Mouse (Mus musculus) brain, embryonic 14.5 days (tissue): ENCODE results near the gene Ncs1. TPM values are rescaled to one million over a fixed set of nuclear protein-coding genes. Genes with fewer than 3 reads are reported as not detected.
A peak's percentile ranks its signal among the peaks of the same experiment; 100 is the strongest.

Experiments used
- DNase-seq: peaks from one replicate; pipeline ENCODE4 v3.0.0-alpha.2; 2011; ENCODE audit warnings: low read depth
- CTCF ChIP-seq: fragments of 200-500 bp; IDR thresholded peaks from 2 replicates; pipeline ENCODE4 v1.5.1; 2012; ENCODE audit warnings: inconsistent platforms, mild to moderate bottlenecking, moderate library complexity, borderline replicate concordance; ENCODE audit not compliant: insufficient read depth, insufficient read length; ENCODE audit errors: extremely low read depth
- POLR2A ChIP-seq: fragments of 200-500 bp; IDR thresholded peaks from 2 replicates; pipeline ENCODE4 v1.6.1; 2012; ENCODE audit warnings: mild to moderate bottlenecking, inconsistent platforms, borderline replicate concordance; ENCODE audit not compliant: poor library complexity, insufficient read depth, insufficient read length, severe bottlenecking; ENCODE audit errors: extremely low read depth
- polyA plus RNA-seq: library from polyadenylated mRNA; depleted of rRNA; stranded (reverse); fragments of >200 nt; gene quantifications from 2 replicates; pipeline ENCODE4 v1.2.3, GENCODE M21; 2012; rRNA removed

Ncs1 gene
- polyA plus RNA-seq, 1 experiment = 93.6 TPM

- TF ChIP-seq POLR2A (no peak), CTCF (peak; percentile 38; the same call in 1 of the 2 replicates)
- no peak for DNase-seq
Observed at GRCm38 (mm10) chr2:31308257-31308656, 62.6 kb downstream of the Ncs1 start.

- no peak for DNase-seq
- TF ChIP-seq CTCF (no peak), POLR2A (no peak)
Observed at GRCm38 (mm10) chr2:31309549-31309948, 63.9 kb downstream of the Ncs1 start.

- TF ChIP-seq POLR2A (no peak), CTCF (no peak)
- no peak for DNase-seq
Observed at GRCm38 (mm10) chr2:31314007-31314465, 68.4 kb downstream of the Ncs1 start, which contains the start of gene Hmcn2. Gene Hmcn2 (plus strand): TSS chr2:31314415.

- peak; percentile 49 for DNase-seq
- TF ChIP-seq CTCF (no peak), POLR2A (no peak)
Observed at GRCm38 (mm10) chr2:31318162-31318561, 72.5 kb downstream of the Ncs1 start.

- no peak for DNase-seq
- TF ChIP-seq POLR2A = no peak
Observed at GRCm38 (mm10) chr2:31319200-31319599, 73.6 kb downstream of the Ncs1 start.

- no peak for DNase-seq
- TF ChIP-seq POLR2A (no peak), CTCF (no peak)
Observed at GRCm38 (mm10) chr2:31327186-31327585, 81.6 kb downstream of the Ncs1 start.

GRCm38 (mm10) chr2:31337706-31338330 lies 92.2 kb downstream of the Ncs1 start:
- DNase-seq = peak; percentile 77
- no peak for TF ChIP-seq CTCF
- no peak for TF ChIP-seq POLR2A

- DNase-seq = no peak
- TF ChIP-seq CTCF (no peak), POLR2A (no peak)
Observed at GRCm38 (mm10) chr2:31339826-31340225, 94.2 kb downstream of the Ncs1 start.

- DNase-seq = peak; percentile 35
- no peak for TF ChIP-seq POLR2A
- no peak for TF ChIP-seq CTCF
Observed at GRCm38 (mm10) chr2:31341726-31342535, 96.3 kb downstream of the Ncs1 start.

Other genes with a start within 250 kb of the Ncs1 start
- gene Fnbp1, start 103.8 kb upstream of the Ncs1 start, polyA plus RNA-seq = 34.1 and 46.3 TPM in 2 replicates
- 34.1 and 35.3 TPM in 2 replicates for gene Gpr107, start 93.5 kb upstream of the Ncs1 start, polyA plus RNA-seq
- 0.44 and 0.96 TPM in 2 replicates for gene Hmcn2, start 68.6 kb downstream of the Ncs1 start, polyA plus RNA-seq
- gene Ass1, start 224.4 kb downstream of the Ncs1 start, polyA plus RNA-seq = 6.8 and 8.5 TPM in 2 replicates